Mouse (Mus musculus): ENCODE measurements at regions not wholly inside any gene's neighbourhood (a gene's known extent, or its start where the extent isn't known, plus 50 kb on each side); places are given as distances from the start of the nearest gene placed in this dataset.

DNA sequence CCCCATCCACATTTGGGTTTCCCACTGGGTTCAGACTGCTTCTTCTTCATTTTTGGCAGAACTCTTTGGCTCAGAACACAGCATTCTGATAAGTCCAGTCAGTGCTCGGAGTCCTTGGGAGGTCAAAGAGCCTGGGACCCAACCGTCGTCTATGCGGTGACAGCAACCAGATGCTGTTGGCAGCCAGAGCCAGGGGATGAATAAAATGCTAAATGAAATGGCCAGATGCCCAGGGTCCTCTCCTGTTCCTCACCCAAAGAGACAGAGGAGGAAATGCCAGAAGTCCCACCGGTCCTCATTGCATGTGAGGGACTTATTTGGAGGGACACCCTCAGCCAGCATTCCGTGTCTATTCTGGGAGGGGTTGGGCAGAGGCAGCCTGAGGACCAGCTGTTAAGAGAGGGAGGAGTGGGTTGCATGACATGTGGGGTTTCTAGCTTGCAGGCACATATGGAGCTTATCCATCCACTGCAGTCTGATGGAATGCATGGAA, 801.2 kb upstream of the Lrrc6 start:
- H3K27ac ChIP-seq (replicated peaks; ENCODE audit: low read depth, low read length): no peak overlapping the region
- H3K4me3 ChIP-seq (ENCODE audit: low read depth, low read length): no peak overlapping the region
- H3K4me1 ChIP-seq (ENCODE audit: control insufficient read depth, insufficient read depth, low read length): no peaks in the 10 kb centered on the region
- no peak for ATAC-seq (ENCODE audit: insufficient number of reproducible peaks, low FRiP score, low TSS enrichment, low read depth)
- H3K27me3 ChIP-seq (ENCODE audit: control insufficient read depth, insufficient read depth, low read length): no peaks in the 10 kb centered on the region
- H3K4me2 ChIP-seq (ENCODE audit: low read depth, severe bottlenecking): no peak overlapping the region
- no peaks in the 10 kb centered on the region for H3K9me3 ChIP-seq (ENCODE audit: control insufficient read depth, low read length)
- DNase-seq (ENCODE audit: low spot score): no peak
- H3K9ac ChIP-seq (ENCODE audit: low read length): no peak overlapping the region
- no peaks in the 10 kb centered on the region for H3K36me3 ChIP-seq (ENCODE audit: control insufficient read depth, insufficient read depth, low read length)
- 82% methylated on average over 6 of the region's 6 CpGs for WGBS

DNA sequence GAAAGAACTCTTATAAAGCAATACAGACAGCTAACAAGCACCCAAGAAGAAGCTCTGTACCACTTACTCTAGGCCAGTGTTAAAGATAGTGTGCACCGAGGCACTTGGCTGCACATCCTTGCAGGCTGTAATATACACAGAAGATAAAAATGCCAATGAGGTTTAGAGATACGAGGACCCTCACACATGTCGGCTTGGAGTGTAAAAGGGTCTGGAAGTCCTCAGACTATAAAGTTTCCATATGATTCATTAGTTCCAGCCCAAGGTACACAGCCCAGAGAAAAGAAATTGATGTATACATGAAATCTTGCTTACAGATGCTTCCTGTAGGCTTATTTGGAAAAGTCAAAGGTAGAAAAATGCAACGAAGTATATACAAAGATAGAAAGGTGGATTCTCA, 800.3 kb upstream of the Lrrc6 start:
- H3K27ac ChIP-seq (replicated peaks; ENCODE audit: low read depth, low read length): no peak overlapping the region
- ATAC-seq (ENCODE audit: insufficient number of reproducible peaks, low FRiP score, low TSS enrichment, low read depth) (no peak), DNase-seq (ENCODE audit: low spot score) (no peak)
- no peaks in the 10 kb centered on the region for H3K9me3 ChIP-seq (ENCODE audit: control insufficient read depth, low read length)
- no peak overlapping the region for H3K9ac ChIP-seq (ENCODE audit: low read length)
- no peak overlapping the region for H3K4me2 ChIP-seq (ENCODE audit: low read depth, severe bottlenecking)
- H3K27me3 ChIP-seq (ENCODE audit: control insufficient read depth, insufficient read depth, low read length): no peaks in the 10 kb centered on the region
- H3K4me1 ChIP-seq (ENCODE audit: control insufficient read depth, insufficient read depth, low read length): no peaks in the 10 kb centered on the region
- H3K36me3 ChIP-seq (ENCODE audit: control insufficient read depth, insufficient read depth, low read length): no peaks in the 10 kb centered on the region
- H3K4me3 ChIP-seq (ENCODE audit: low read depth, low read length): no peak overlapping the region
- WGBS: 74% methylated on average over 4 of the region's 4 CpGs

DNA sequence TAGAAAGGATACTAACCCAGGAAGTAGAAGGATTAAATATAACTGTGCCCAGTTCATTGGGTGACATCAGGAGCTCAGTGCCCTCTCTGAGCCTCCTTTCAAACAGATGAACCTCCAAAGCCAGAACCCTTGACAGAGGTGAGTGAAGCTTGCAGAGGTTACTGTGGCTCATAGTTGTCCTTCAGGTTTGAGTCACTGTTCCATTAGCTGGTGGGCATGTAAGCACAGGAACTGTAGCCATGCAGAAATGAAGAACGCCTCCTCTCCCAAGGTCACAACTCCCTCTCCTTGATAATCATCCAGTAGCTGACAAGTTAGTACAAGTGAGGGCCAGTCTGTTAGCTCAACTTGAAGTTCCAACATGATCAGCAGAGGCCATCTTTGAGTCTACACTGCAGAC, 794.1 kb upstream of the Lrrc6 start:
- H3K4me3 ChIP-seq (ENCODE audit: low read depth, low read length): no peak overlapping the region
- ATAC-seq (ENCODE audit: insufficient number of reproducible peaks, low FRiP score, low TSS enrichment, low read depth) (no peak), DNase-seq (ENCODE audit: low spot score) (no peak)
- no peak overlapping the region for H3K27ac ChIP-seq (replicated peaks; ENCODE audit: low read depth, low read length)
- H3K27me3 ChIP-seq (ENCODE audit: control insufficient read depth, insufficient read depth, low read length): no peaks in the 10 kb centered on the region
- no peaks in the 10 kb centered on the region for H3K9me3 ChIP-seq (ENCODE audit: control insufficient read depth, low read length)
- 84% methylated on average over 1 of the region's 1 CpGs for WGBS
- H3K9ac ChIP-seq (ENCODE audit: low read length): no peak overlapping the region
- H3K4me1 ChIP-seq (ENCODE audit: control insufficient read depth, insufficient read depth, low read length): no peaks in the 10 kb centered on the region
- H3K4me2 ChIP-seq (ENCODE audit: low read depth, severe bottlenecking): no peak overlapping the region
- no peaks in the 10 kb centered on the region for H3K36me3 ChIP-seq (ENCODE audit: control insufficient read depth, insufficient read depth, low read length)

DNA sequence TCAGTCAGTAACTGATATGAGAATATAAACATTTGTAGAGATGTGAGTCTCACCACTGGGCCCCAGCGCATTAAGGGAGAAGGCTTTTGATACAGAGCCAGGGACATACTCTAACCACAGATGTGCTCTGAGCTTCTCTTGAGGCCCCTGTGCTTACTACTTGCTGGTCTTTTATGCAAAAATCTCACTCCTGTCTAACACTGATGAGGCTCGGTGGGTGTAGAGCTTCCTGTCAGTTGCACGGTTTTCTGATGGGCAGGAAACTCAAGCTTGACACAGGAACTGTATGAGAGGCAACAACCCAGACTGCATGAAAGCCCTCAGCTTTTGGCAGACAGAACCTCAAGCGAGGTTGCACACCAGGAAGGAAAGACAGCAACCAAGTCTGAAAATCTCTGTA, 789.0 kb upstream of the Lrrc6 start:
- ATAC-seq (ENCODE audit: insufficient number of reproducible peaks, low FRiP score, low TSS enrichment, low read depth) (no peak), DNase-seq (ENCODE audit: low spot score) (no peak)
- Histone ChIP-seq H3K4me2 (ENCODE audit: low read depth, severe bottlenecking) (no peak overlapping the region), H3K4me3 (ENCODE audit: low read depth, low read length) (no peak overlapping the region), H3K9me3 (ENCODE audit: control insufficient read depth, low read length) (no peaks in the 10 kb centered on the region), H3K27ac (replicated peaks; ENCODE audit: low read depth, low read length) (no peak overlapping the region), H3K9ac (ENCODE audit: low read length) (no peak overlapping the region), H3K36me3 (ENCODE audit: control insufficient read depth, insufficient read depth, low read length) (no peaks in the 10 kb centered on the region), H3K27me3 (ENCODE audit: control insufficient read depth, insufficient read depth, low read length) (no peaks in the 10 kb centered on the region), H3K4me1 (ENCODE audit: control insufficient read depth, insufficient read depth, low read length) (no peaks in the 10 kb centered on the region)
- 77% methylated on average over 4 of the region's 4 CpGs for WGBS

- no peak overlapping the region for H3K27ac ChIP-seq (replicated peaks; ENCODE audit: low read depth, low read length)
- DNase-seq (ENCODE audit: low spot score) (no peak), ATAC-seq (ENCODE audit: insufficient number of reproducible peaks, low FRiP score, low TSS enrichment, low read depth) (no peak)
- no peaks in the 10 kb centered on the region for H3K9me3 ChIP-seq (ENCODE audit: control insufficient read depth, low read length)
- WGBS: 77% methylated on average over 4 of the region's 4 CpGs
- no peaks in the 10 kb centered on the region for H3K36me3 ChIP-seq (ENCODE audit: control insufficient read depth, insufficient read depth, low read length)
- H3K27me3 ChIP-seq (ENCODE audit: control insufficient read depth, insufficient read depth, low read length): no peaks in the 10 kb centered on the region
- no peak overlapping the region for H3K4me2 ChIP-seq (ENCODE audit: low read depth, severe bottlenecking)
- H3K4me3 ChIP-seq (ENCODE audit: low read depth, low read length): no peak overlapping the region
- H3K9ac ChIP-seq (ENCODE audit: low read length): no peak overlapping the region
- H3K4me1 ChIP-seq (ENCODE audit: control insufficient read depth, insufficient read depth, low read length): no peaks in the 10 kb centered on the region
Observed at GRCm38 (mm10) chr15:67284941-67285340, 784.2 kb upstream of the Lrrc6 start.

- H3K4me2 ChIP-seq (ENCODE audit: low read depth, severe bottlenecking): no peak overlapping the region
- H3K4me3 ChIP-seq (ENCODE audit: low read depth, low read length): no peak overlapping the region
- H3K9me3 ChIP-seq (ENCODE audit: control insufficient read depth, low read length): no peaks in the 10 kb centered on the region
- H3K27me3 ChIP-seq (ENCODE audit: control insufficient read depth, insufficient read depth, low read length): no peaks in the 10 kb centered on the region
- H3K4me1 ChIP-seq (ENCODE audit: control insufficient read depth, insufficient read depth, low read length): no peaks in the 10 kb centered on the region
- no peak overlapping the region for H3K27ac ChIP-seq (replicated peaks; ENCODE audit: low read depth, low read length)
- ATAC-seq (ENCODE audit: insufficient number of reproducible peaks, low FRiP score, low TSS enrichment, low read depth) (no peak), DNase-seq (ENCODE audit: low spot score) (no peak)
- H3K9ac ChIP-seq (ENCODE audit: low read length): no peak overlapping the region
- 78% methylated on average over 3 of the region's 3 CpGs for WGBS
- H3K36me3 ChIP-seq (ENCODE audit: control insufficient read depth, insufficient read depth, low read length): no peaks in the 10 kb centered on the region
Observed at GRCm38 (mm10) chr15:67283275-67283972, 782.7 kb upstream of the Lrrc6 start.

- WGBS: 94% methylated on average over 1 of the region's 1 CpGs
- ATAC-seq (ENCODE audit: insufficient number of reproducible peaks, low FRiP score, low TSS enrichment, low read depth) (no peak), DNase-seq (ENCODE audit: low spot score) (no peak)
- Histone ChIP-seq H3K36me3 (ENCODE audit: control insufficient read depth, insufficient read depth, low read length) (no peaks in the 10 kb centered on the region), H3K9me3 (ENCODE audit: control insufficient read depth, low read length) (no peaks in the 10 kb centered on the region), H3K27ac (replicated peaks; ENCODE audit: low read depth, low read length) (no peak overlapping the region), H3K4me2 (ENCODE audit: low read depth, severe bottlenecking) (no peak overlapping the region), H3K27me3 (ENCODE audit: control insufficient read depth, insufficient read depth, low read length) (no peaks in the 10 kb centered on the region), H3K4me3 (ENCODE audit: low read depth, low read length) (no peak overlapping the region), H3K4me1 (ENCODE audit: control insufficient read depth, insufficient read depth, low read length) (no peaks in the 10 kb centered on the region), H3K9ac (ENCODE audit: low read length) (no peak overlapping the region)
Observed at GRCm38 (mm10) chr15:67278869-67279268, 778.2 kb upstream of the Lrrc6 start.

- no peaks in the 10 kb centered on the region for H3K36me3 ChIP-seq (ENCODE audit: control insufficient read depth, insufficient read depth, low read length)
- H3K4me1 ChIP-seq (ENCODE audit: control insufficient read depth, insufficient read depth, low read length): no peaks in the 10 kb centered on the region
- ATAC-seq (ENCODE audit: insufficient number of reproducible peaks, low FRiP score, low TSS enrichment, low read depth): no peak
- no peak overlapping the region for H3K4me2 ChIP-seq (ENCODE audit: low read depth, severe bottlenecking)
- no peaks in the 10 kb centered on the region for H3K27me3 ChIP-seq (ENCODE audit: control insufficient read depth, insufficient read depth, low read length)
- H3K27ac ChIP-seq (replicated peaks; ENCODE audit: low read depth, low read length): no peak overlapping the region
- no peaks in the 10 kb centered on the region for H3K9me3 ChIP-seq (ENCODE audit: control insufficient read depth, low read length)
- H3K4me3 ChIP-seq (ENCODE audit: low read depth, low read length): no peak overlapping the region
- no peak overlapping the region for H3K9ac ChIP-seq (ENCODE audit: low read length)
- DNase-seq (ENCODE audit: low spot score): no peak
Observed at GRCm38 (mm10) chr15:67275058-67275457, 774.3 kb upstream of the Lrrc6 start.

DNA sequence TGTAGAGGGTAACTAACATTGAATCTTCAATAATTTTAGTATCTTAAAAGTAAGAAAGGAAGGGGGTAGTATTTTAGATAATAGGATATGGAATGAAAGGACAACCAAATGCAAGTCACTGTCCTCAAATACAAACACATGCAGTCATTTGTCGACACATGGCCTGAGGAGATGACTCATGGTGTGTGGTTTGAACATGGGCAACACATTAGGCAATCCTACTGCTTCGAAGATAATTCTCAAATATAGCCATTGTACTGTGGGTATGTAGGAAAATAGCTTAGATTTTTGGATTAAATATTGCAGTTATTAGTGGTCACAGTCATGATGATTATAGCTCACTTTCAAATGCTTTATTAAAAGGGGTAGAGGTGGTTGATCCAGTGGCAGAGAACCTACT, 771.7 kb upstream of the Lrrc6 start:
- Histone ChIP-seq H3K4me3 (ENCODE audit: low read depth, low read length) (no peak overlapping the region), H3K27me3 (ENCODE audit: control insufficient read depth, insufficient read depth, low read length) (no peaks in the 10 kb centered on the region), H3K9me3 (ENCODE audit: control insufficient read depth, low read length) (no peaks in the 10 kb centered on the region), H3K4me2 (ENCODE audit: low read depth, severe bottlenecking) (no peak overlapping the region), H3K27ac (replicated peaks; ENCODE audit: low read depth, low read length) (no peak overlapping the region), H3K36me3 (ENCODE audit: control insufficient read depth, insufficient read depth, low read length) (no peaks in the 10 kb centered on the region), H3K9ac (ENCODE audit: low read length) (no peak overlapping the region), H3K4me1 (ENCODE audit: control insufficient read depth, insufficient read depth, low read length) (no peaks in the 10 kb centered on the region)
- no peak for ATAC-seq (ENCODE audit: insufficient number of reproducible peaks, low FRiP score, low TSS enrichment, low read depth)
- WGBS: 87% methylated on average over 2 of the region's 2 CpGs
- DNase-seq (ENCODE audit: low spot score): no peak
